Mouse (Mus musculus) midbrain, embryonic 13.5 days (tissue): ENCODE results near the gene Gm6401. TPM values are rescaled to one million over a fixed set of nuclear protein-coding genes. Genes with fewer than 3 reads are reported as not detected.
"Not testable (repeated sequence)": the region's sequence is repeated elsewhere in the genome, so short reads cannot be mapped to it uniquely, and the experiment has no call there.

ENCODE experiments used
- ATAC-seq: fragments of 200-750 bp; cut with Nextera tagmentation; 2 replicates; pipeline ENCODE4 v1.8.0; 2017; ENCODE audit warnings: mild to moderate bottlenecking, moderate TSS enrichment, moderate library complexity
- H3K27ac ChIP-seq: fragments of 300-500 bp; sonication (generic); 2 replicates; pipeline ENCODE4 v1.5.1; 2015; ENCODE audit warnings: inconsistent platforms, mild to moderate bottlenecking, moderate library complexity
- H3K27me3 ChIP-seq: fragments of 300-500 bp; sonication (generic); 2 replicates; pipeline ENCODE4 v1.6.1; 2015; ENCODE audit warnings: mild to moderate bottlenecking, inconsistent platforms
- H3K36me3 ChIP-seq: fragments of 300-500 bp; sonication (generic); 2 replicates; pipeline ENCODE4 v1.6.1; 2015; ENCODE audit warnings: mild to moderate bottlenecking, inconsistent platforms
- H3K4me1 ChIP-seq: fragments of 300-500 bp; sonication (generic); replicated peaks from 2 replicates; pipeline ENCODE4 v1.6.1; 2015; ENCODE audit warnings: inconsistent platforms
- H3K4me2 ChIP-seq: fragments of 300-500 bp; sonication (generic); replicated peaks from 2 replicates; pipeline ENCODE4 v1.6.1; 2015; ENCODE audit warnings: moderate library complexity, mild to moderate bottlenecking, inconsistent platforms
- H3K4me3 ChIP-seq: fragments of 300-500 bp; sonication (generic); replicated peaks from 2 replicates; pipeline ENCODE4 v1.5.1; 2015; ENCODE audit warnings: mild to moderate bottlenecking, inconsistent platforms
- H3K9ac ChIP-seq: fragments of 300-500 bp; sonication (generic); replicated peaks from 2 replicates; pipeline ENCODE4 v1.6.1; 2015; ENCODE audit warnings: mild to moderate bottlenecking, inconsistent platforms
- H3K9me3 ChIP-seq: fragments of 300-500 bp; sonication (generic); 2 replicates; pipeline ENCODE4 v1.6.1; 2016; ENCODE audit warnings: mild to moderate bottlenecking, inconsistent platforms
- WGBS: fragments of 180-500 bp; shearing (Covaris S2); methylation state at CpG from one replicate; pipeline ENCODE4 v1.1.7; 2015; 5-methylcytosine and 5-hydroxymethylcytosine counted together
- polyA plus RNA-seq: library from polyadenylated mRNA; unstranded; fragments of >200 nt; fragmentation: Nextera tagmentation; extraction: Ambion mirVana; gene quantifications from 2 replicates; pipeline ENCODE4 v1.2.1, GENCODE M21; 2015

The Gm6401 gene
- not detected in 2 replicates for polyA plus RNA-seq

DNA sequence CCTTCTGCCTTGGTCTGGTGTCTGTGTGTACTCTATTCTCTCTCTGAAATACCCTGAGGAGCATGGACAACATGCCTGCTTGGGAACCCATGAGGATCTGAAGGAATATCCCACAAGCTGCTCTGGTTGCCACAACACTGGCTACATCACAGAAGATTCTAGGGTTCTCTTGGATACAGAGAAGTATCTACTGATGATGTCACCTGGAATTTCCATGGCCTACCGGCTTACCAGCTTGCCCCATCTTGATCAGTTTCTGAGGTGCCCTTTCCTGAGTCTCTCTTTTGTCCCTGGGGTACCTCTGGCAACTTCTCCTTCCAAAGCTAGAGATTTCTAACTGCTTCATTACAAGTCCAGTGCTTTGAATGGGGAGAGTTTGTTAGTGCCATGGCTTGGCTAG, at the start of gene Gm6401:
Gene Gm6401 (minus strand): TSS at position 101 of the 400 bp plus-strand sequence.
- H3K9me3 ChIP-seq, ATAC-seq, H3K27me3 ChIP-seq, H3K4me1 ChIP-seq, H3K4me2 ChIP-seq, H3K36me3 ChIP-seq, H3K4me3 ChIP-seq, H3K9ac ChIP-seq, H3K27ac ChIP-seq: not testable (repeated sequence)
- 61% methylated on average over 1 of the region's 1 CpGs for WGBS

DNA sequence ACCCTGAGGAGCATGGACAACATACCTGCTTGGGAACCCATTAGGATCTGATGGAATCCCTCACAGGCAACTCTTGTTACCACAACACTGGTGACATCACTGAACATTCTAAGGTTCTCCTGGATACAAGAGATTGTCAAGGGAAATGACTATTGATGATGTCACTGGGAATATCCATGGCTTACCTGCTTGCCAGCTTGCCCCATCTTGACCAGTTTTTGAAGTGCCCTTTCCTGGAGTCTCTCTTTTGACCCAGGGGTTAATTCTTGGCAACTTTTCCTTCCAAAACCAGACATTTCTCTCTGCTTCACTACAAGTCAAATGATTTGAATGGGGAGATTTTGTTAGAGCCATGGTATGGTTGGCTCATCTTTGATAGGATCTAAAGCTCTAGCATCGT, 15.5 kb upstream of the Gm6401 start, which contains the start of gene Gm3543:
Gene Gm3543 (minus strand): TSS at position 101 of the 400 bp plus-strand sequence.
- H3K27ac ChIP-seq, H3K27me3 ChIP-seq, H3K4me1 ChIP-seq, H3K4me3 ChIP-seq, ATAC-seq, H3K9ac ChIP-seq, H3K4me2 ChIP-seq, H3K9me3 ChIP-seq, H3K36me3 ChIP-seq: not testable (repeated sequence)
- 75% methylated on average over 1 of the region's 1 CpGs for WGBS

- not testable (repeated sequence) for H3K27me3 ChIP-seq, H3K4me2 ChIP-seq, H3K9me3 ChIP-seq, H3K9ac ChIP-seq, ATAC-seq, H3K4me1 ChIP-seq, H3K4me3 ChIP-seq, H3K36me3 ChIP-seq, H3K27ac ChIP-seq
- WGBS: 60% methylated on average over 3 of the region's 3 CpGs
These were observed 869 bp upstream of the Gm6401 start for GRCm38 (mm10) chr14:41968596-41968995.

DNA sequence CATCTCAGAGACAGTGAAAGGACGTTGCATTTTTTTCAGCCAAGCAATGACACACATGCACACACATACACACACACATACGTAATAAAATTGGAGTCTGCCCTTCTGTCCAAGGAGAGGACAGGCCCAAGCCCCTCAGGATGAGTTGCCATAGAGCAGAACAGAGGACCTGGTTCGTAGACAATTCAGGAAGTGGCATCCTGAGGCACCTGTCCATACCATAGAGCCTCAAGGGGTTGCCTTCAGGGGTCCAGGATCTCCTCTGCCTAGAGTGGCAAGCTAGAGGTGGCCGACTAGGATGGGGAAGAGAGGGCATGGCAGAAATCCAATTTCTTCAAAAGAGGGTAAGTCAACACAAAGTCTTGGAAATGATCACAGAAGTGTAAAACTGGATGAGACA, 3.6 kb downstream of the Gm6401 start:
- not testable (repeated sequence) for H3K27me3 ChIP-seq, H3K27ac ChIP-seq, H3K4me1 ChIP-seq, H3K4me2 ChIP-seq, H3K36me3 ChIP-seq, ATAC-seq, H3K9me3 ChIP-seq, H3K4me3 ChIP-seq, H3K9ac ChIP-seq
- 67% methylated on average over 4 of the region's 4 CpGs for WGBS

- not testable (repeated sequence) for H3K27ac ChIP-seq, H3K36me3 ChIP-seq, H3K9ac ChIP-seq, H3K4me1 ChIP-seq, H3K9me3 ChIP-seq, ATAC-seq, H3K4me3 ChIP-seq, H3K4me2 ChIP-seq, H3K27me3 ChIP-seq
- 58% methylated on average over 2 of the region's 2 CpGs for WGBS
These were observed 24.0 kb downstream of the Gm6401 start, which contains the start of gene 1700024B05Rik for GRCm38 (mm10) chr14:41943695-41944094. Gene 1700024B05Rik, plus strand, starts transcription at chr14:41943995.

DNA sequence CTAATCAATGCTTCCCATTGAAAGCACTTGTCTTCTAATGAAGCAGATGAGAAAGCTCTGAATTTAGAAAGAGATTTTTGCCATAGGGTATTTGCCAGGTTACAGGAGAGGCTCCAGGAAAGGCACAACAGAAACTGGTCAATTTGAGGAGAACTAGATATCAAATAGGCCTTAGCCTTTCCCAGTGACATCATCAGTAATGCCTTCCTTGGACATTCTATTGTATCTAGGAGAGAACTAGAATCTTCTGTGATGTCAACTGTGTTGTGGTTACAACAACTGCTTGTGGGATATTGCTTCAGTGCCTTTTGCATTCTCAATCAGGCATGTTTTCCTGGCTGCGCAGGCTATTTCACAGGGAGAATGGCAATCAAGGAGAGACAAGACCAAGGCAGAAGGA, 43.1 kb downstream of the Gm6401 start, which contains the start of gene 1700049E17Rik1:
Gene 1700049E17Rik1 (plus strand): TSS at position 301 of the 400 bp plus-strand sequence.
- H3K27ac ChIP-seq, H3K36me3 ChIP-seq, ATAC-seq, H3K4me2 ChIP-seq, H3K4me3 ChIP-seq, H3K9me3 ChIP-seq, H3K27me3 ChIP-seq, H3K9ac ChIP-seq, H3K4me1 ChIP-seq: not testable (repeated sequence)
- WGBS: no CpG with 5 or more reads among the region's 1 CpGs

Other genes starting within 250 kb of the Gm6401 start
- gene Gm7929, start 217.3 kb downstream of the Gm6401 start, polyA plus RNA-seq: not detected in 2 replicates
- gene Gm47189, start 195.5 kb downstream of the Gm6401 start, polyA plus RNA-seq: not detected in 2 replicates
- not detected in 2 replicates for gene Gm7980, start 60.6 kb downstream of the Gm6401 start, polyA plus RNA-seq
- not detected in 2 replicates for gene 1700049E17Rik1, start 43.0 kb downstream of the Gm6401 start, polyA plus RNA-seq
- gene 1700024B05Rik, start 23.9 kb downstream of the Gm6401 start, polyA plus RNA-seq: not detected in 2 replicates
- not detected in 2 replicates for gene Gm3543, start 15.4 kb upstream of the Gm6401 start, polyA plus RNA-seq
- not detected in 2 replicates for gene Gm7951, start 149.4 kb upstream of the Gm6401 start, polyA plus RNA-seq
- not detected in 2 replicates for gene Gm17027, start 194.7 kb upstream of the Gm6401 start, polyA plus RNA-seq
- not detected in 2 replicates for gene Gm3573, start 222.9 kb upstream of the Gm6401 start, polyA plus RNA-seq